Mouse (Mus musculus) limb, embryonic 15.5 days (tissue): ENCODE measurements around the gene Pik3r1. TPM values are rescaled to one million over a fixed set of nuclear protein-coding genes. Genes with fewer than 3 reads are reported as not detected.

ENCODE experiments used
- ATAC-seq: fragments of 200-750 bp; cut with Nextera tagmentation; 2 replicates; pipeline ENCODE4 v1.8.0; 2017; ENCODE audit warnings: low read depth, moderate TSS enrichment; ENCODE audit not compliant: insufficient number of reproducible peaks, low FRiP score, low TSS enrichment
- H3K27ac ChIP-seq: fragments of 300-500 bp; sonication (generic); 2 replicates; pipeline ENCODE4 v1.5.1; 2015; ENCODE audit warnings: moderate library complexity, mild to moderate bottlenecking, inconsistent platforms
- H3K27me3 ChIP-seq: fragments of 300-500 bp; sonication (generic); 2 replicates; pipeline ENCODE4 v1.6.1; 2015; ENCODE audit warnings: inconsistent platforms
- H3K36me3 ChIP-seq: fragments of 300-500 bp; sonication (generic); 2 replicates; pipeline ENCODE4 v1.6.1; 2015; ENCODE audit warnings: inconsistent platforms
- H3K4me1 ChIP-seq: fragments of 300-500 bp; sonication (generic); 2 replicates; pipeline ENCODE4 v1.6.1; 2015; ENCODE audit warnings: inconsistent platforms
- H3K4me2 ChIP-seq: fragments of 300-500 bp; sonication (generic); 2 replicates; pipeline ENCODE4 v1.6.1; 2015; ENCODE audit warnings: mild to moderate bottlenecking, inconsistent platforms
- H3K4me3 ChIP-seq: fragments of 300-500 bp; sonication (generic); 2 replicates; pipeline ENCODE4 v1.5.1; 2015; ENCODE audit warnings: mild to moderate bottlenecking, inconsistent platforms
- H3K9ac ChIP-seq: fragments of 300-500 bp; sonication (generic); 2 replicates; pipeline ENCODE4 v1.6.1; 2015; ENCODE audit warnings: inconsistent platforms
- H3K9me3 ChIP-seq: fragments of 300-500 bp; sonication (generic); 2 replicates; pipeline ENCODE4 v1.6.1; 2016; ENCODE audit warnings: inconsistent platforms
- WGBS: fragments of 180-500 bp; shearing (Covaris S2); methylation state at CpG from one replicate; pipeline ENCODE4 v1.1.7; 2015; 5-methylcytosine and 5-hydroxymethylcytosine counted together
- polyA plus RNA-seq: library from polyadenylated mRNA; unstranded; fragments of >200 nt; fragmentation: Nextera tagmentation; extraction: Ambion mirVana; gene quantifications from 2 replicates; pipeline ENCODE4 v1.2.1, GENCODE M21; 2015

Pik3r1 gene
- polyA plus RNA-seq, 1 experiment from 2014 or later: 48.9 TPM

DNA sequence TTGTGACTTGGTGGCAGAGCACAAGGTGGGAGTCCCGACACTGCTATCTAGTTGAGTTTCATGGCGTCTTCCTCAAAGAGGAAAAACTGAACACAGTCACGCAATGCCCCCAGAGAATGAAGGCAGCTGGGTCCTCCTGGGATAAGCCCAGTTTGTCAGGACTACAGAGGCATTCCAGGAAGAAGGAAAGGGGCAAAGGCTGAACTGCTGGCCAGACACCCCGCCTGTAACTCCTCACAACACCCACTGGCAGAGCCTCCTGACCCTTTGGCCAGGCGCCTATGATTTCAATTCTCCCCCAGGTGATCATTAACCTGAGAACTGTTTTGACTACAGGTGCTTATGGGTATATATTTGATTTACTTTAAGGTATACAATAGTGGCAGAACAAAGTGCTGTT lies 3.9 kb downstream of the Pik3r1 start:
- H3K27me3 ChIP-seq: no peaks in the 10 kb centered on the region
- peak overlapping the region; percentile 24; the same call in 1 of the 2 replicates for H3K4me2 ChIP-seq
- peaks cover 50% of the 10 kb centered on the region for H3K4me1 ChIP-seq
- no peak overlapping the region for H3K27ac ChIP-seq
- H3K9me3 ChIP-seq: no peaks in the 10 kb centered on the region
- no peak for ATAC-seq
- H3K4me3 ChIP-seq: no peak overlapping the region
- 67% methylated on average over 5 of the region's 5 CpGs for WGBS
- H3K9ac ChIP-seq: no peak overlapping the region
- H3K36me3 ChIP-seq: no peaks in the 10 kb centered on the region

GRCm38 (mm10) chr13:101763676-101764075 lies 4.3 kb downstream of the Pik3r1 start:
- H3K27me3 ChIP-seq: no peaks in the 10 kb centered on the region
- peaks cover 51% of the 10 kb centered on the region for H3K4me1 ChIP-seq
- no peak overlapping the region for H3K4me3 ChIP-seq
- H3K27ac ChIP-seq: no peak overlapping the region
- peak overlapping the region; percentile 24; the same call in 1 of the 2 replicates for H3K4me2 ChIP-seq
- WGBS: 85% methylated on average over 9 of the region's 9 CpGs
- 0 out of 2 replicates have a peak, but pooled peaks cover under 1% of the 10 kb centered on the region for H3K36me3 ChIP-seq
- no peak overlapping the region for H3K9ac ChIP-seq
- ATAC-seq: no peak
- H3K9me3 ChIP-seq: no peaks in the 10 kb centered on the region

- no peak overlapping the region for H3K4me2 ChIP-seq
- ATAC-seq: no peak
- 0 out of 2 replicates have a peak, but pooled peaks cover 4% of the 10 kb centered on the region for H3K36me3 ChIP-seq
- H3K4me3 ChIP-seq: no peak overlapping the region
- no peak overlapping the region for H3K9ac ChIP-seq
- peaks cover 52% of the 10 kb centered on the region for H3K4me1 ChIP-seq
- no peak overlapping the region for H3K27ac ChIP-seq
- 73% methylated on average over 5 of the region's 5 CpGs for WGBS
- H3K9me3 ChIP-seq: no peaks in the 10 kb centered on the region
- no peaks in the 10 kb centered on the region for H3K27me3 ChIP-seq
These were observed 4.9 kb downstream of the Pik3r1 start for GRCm38 (mm10) chr13:101763149-101763548.

GRCm38 (mm10) chr13:101761617-101762016 lies 6.4 kb downstream of the Pik3r1 start:
- H3K36me3 ChIP-seq: peaks cover 14% of the 10 kb centered on the region
- no peak overlapping the region for H3K27ac ChIP-seq
- no peak for ATAC-seq
- H3K9ac ChIP-seq: no peak overlapping the region
- H3K4me2 ChIP-seq: no peak overlapping the region
- H3K4me1 ChIP-seq: peaks cover 60% of the 10 kb centered on the region
- no peak overlapping the region for H3K4me3 ChIP-seq
- H3K9me3 ChIP-seq: no peaks in the 10 kb centered on the region
- no peaks in the 10 kb centered on the region for H3K27me3 ChIP-seq
- 45% methylated on average over 5 of the region's 5 CpGs for WGBS

- H3K27ac ChIP-seq: 0 out of 2 replicates have a peak overlapping the region, but pooled peaks have one; percentile 13
- peaks cover 19% of the 10 kb centered on the region for H3K36me3 ChIP-seq
- no peak overlapping the region for H3K4me3 ChIP-seq
- no peak for ATAC-seq
- no peaks in the 10 kb centered on the region for H3K27me3 ChIP-seq
- no peak overlapping the region for H3K9ac ChIP-seq
- H3K4me1 ChIP-seq: peaks cover 57% of the 10 kb centered on the region
- H3K9me3 ChIP-seq: no peaks in the 10 kb centered on the region
- H3K4me2 ChIP-seq: no peak overlapping the region
- 64% methylated on average over 3 of the region's 3 CpGs for WGBS
These were observed 7.1 kb downstream of the Pik3r1 start for GRCm38 (mm10) chr13:101760953-101761352.

- Histone ChIP-seq H3K27ac (no peak overlapping the region), H3K4me3 (no peak overlapping the region), H3K9ac (no peak overlapping the region), H3K27me3 (no peaks in the 10 kb centered on the region), H3K4me1 (peaks cover 53% of the 10 kb centered on the region), H3K36me3 (peaks cover 19% of the 10 kb centered on the region), H3K4me2 (no peak overlapping the region), H3K9me3 (no peaks in the 10 kb centered on the region)
- WGBS: 49% methylated on average over 8 of the region's 8 CpGs
- no peak for ATAC-seq
These were observed 7.9 kb downstream of the Pik3r1 start for GRCm38 (mm10) chr13:101760001-101760687.

GRCm38 (mm10) chr13:101759281-101759871 lies 8.6 kb downstream of the Pik3r1 start:
- Histone ChIP-seq H3K4me2 (no peak overlapping the region), H3K4me1 (peaks cover 53% of the 10 kb centered on the region), H3K27me3 (no peaks in the 10 kb centered on the region), H3K36me3 (peaks cover 24% of the 10 kb centered on the region), H3K9ac (no peak overlapping the region), H3K4me3 (no peak overlapping the region), H3K27ac (no peak overlapping the region), H3K9me3 (no peaks in the 10 kb centered on the region)
- ATAC-seq: no peak
- 47% methylated on average over 3 of the region's 3 CpGs for WGBS

GRCm38 (mm10) chr13:101757801-101758422 lies 10.1 kb downstream of the Pik3r1 start:
- Histone ChIP-seq H3K9me3 (no peaks in the 10 kb centered on the region), H3K27me3 (no peaks in the 10 kb centered on the region), H3K27ac (no peak overlapping the region), H3K4me2 (no peak overlapping the region), H3K4me1 (peaks cover 39% of the 10 kb centered on the region), H3K9ac (no peak overlapping the region), H3K36me3 (peaks cover 35% of the 10 kb centered on the region), H3K4me3 (no peak overlapping the region)
- no peak for ATAC-seq
- 70% methylated on average over 22 of the region's 22 CpGs for WGBS

DNA sequence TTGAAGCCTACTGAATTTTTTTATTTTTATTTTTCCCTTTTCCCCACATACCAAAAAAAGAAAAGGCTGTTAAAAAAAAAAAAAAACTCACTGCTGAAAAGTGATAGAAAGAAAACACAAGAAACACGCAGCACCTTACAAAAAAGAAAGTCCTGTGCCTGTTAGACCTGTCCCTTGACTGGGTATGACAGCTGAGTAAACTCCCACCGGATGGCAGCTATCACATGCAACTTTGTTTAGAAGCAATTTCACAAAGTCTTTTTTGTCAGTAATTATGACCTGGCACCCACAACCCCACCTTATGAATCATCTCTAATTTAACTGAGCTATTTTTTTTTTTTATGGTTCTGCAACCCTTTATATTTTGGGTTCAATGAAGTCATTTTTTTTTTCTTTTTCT lies 12.8 kb downstream of the Pik3r1 start:
- H3K4me1 ChIP-seq: peaks cover 27% of the 10 kb centered on the region
- H3K27ac ChIP-seq: no peak overlapping the region

GRCm38 (mm10) chr13:101753639-101754038 lies 14.4 kb downstream of the Pik3r1 start:
- H3K27ac ChIP-seq: no peak overlapping the region
- H3K9me3 ChIP-seq: no peaks in the 10 kb centered on the region
- H3K4me1 ChIP-seq: peaks cover 23% of the 10 kb centered on the region
- no peaks in the 10 kb centered on the region for H3K27me3 ChIP-seq
- H3K4me3 ChIP-seq: no peak overlapping the region
- no peak overlapping the region for H3K4me2 ChIP-seq
- H3K36me3 ChIP-seq: peaks cover 40% of the 10 kb centered on the region
- ATAC-seq: no peak
- WGBS: 85% methylated on average over 6 of the region's 6 CpGs
- no peak overlapping the region for H3K9ac ChIP-seq

More for the DNA sequence above, 12.8 kb downstream of the Pik3r1 start:
- H3K4me3 ChIP-seq: no peak overlapping the region
- no peak overlapping the region for H3K9ac ChIP-seq
- no peak overlapping the region for H3K4me2 ChIP-seq
- H3K27me3 ChIP-seq: no peaks in the 10 kb centered on the region
- peaks cover 41% of the 10 kb centered on the region for H3K36me3 ChIP-seq
- 72% methylated on average over 2 of the region's 2 CpGs for WGBS
- no peak for ATAC-seq
- no peaks in the 10 kb centered on the region for H3K9me3 ChIP-seq

- H3K27me3 ChIP-seq: no peaks in the 10 kb centered on the region
- ATAC-seq: no peak
- 79% methylated on average over 4 of the region's 4 CpGs for WGBS
- H3K4me1 ChIP-seq: peaks cover 10% of the 10 kb centered on the region
- H3K36me3 ChIP-seq: peaks cover 29% of the 10 kb centered on the region
- no peak overlapping the region for H3K4me2 ChIP-seq
- H3K9ac ChIP-seq: no peak overlapping the region
- no peaks in the 10 kb centered on the region for H3K9me3 ChIP-seq
- no peak overlapping the region for H3K27ac ChIP-seq
- no peak overlapping the region for H3K4me3 ChIP-seq
These were observed 16.2 kb downstream of the Pik3r1 start for GRCm38 (mm10) chr13:101751816-101752215.

GRCm38 (mm10) chr13:101746012-101746595 lies 21.9 kb downstream of the Pik3r1 start:
- Histone ChIP-seq H3K4me1 (peaks cover 8% of the 10 kb centered on the region; the same call in 1 of the 2 replicates), H3K36me3 (no peaks in the 10 kb centered on the region), H3K27me3 (no peaks in the 10 kb centered on the region), H3K4me3 (no peak overlapping the region), H3K9ac (no peak overlapping the region), H3K9me3 (no peaks in the 10 kb centered on the region), H3K27ac (no peak overlapping the region), H3K4me2 (no peak overlapping the region)
- 72% methylated on average over 8 of the region's 8 CpGs for WGBS
- ATAC-seq: no peak
